Mouse (Mus musculus) erythroblast, embryonic 14.5 days (primary cell): ENCODE results near the gene Ubxn10.

Source experiments
- GATA1 ChIP-seq: IDR thresholded peaks from 2 replicates; pipeline ENCODE4 v1.6.1; 2012; ENCODE audit warnings: low read length, inconsistent platforms, mixed read lengths
- TAL1 ChIP-seq: IDR thresholded peaks from 3 replicates; pipeline ENCODE4 v1.6.1; 2012; ENCODE audit warnings: low read length, inconsistent platforms, mixed read lengths

DNA sequence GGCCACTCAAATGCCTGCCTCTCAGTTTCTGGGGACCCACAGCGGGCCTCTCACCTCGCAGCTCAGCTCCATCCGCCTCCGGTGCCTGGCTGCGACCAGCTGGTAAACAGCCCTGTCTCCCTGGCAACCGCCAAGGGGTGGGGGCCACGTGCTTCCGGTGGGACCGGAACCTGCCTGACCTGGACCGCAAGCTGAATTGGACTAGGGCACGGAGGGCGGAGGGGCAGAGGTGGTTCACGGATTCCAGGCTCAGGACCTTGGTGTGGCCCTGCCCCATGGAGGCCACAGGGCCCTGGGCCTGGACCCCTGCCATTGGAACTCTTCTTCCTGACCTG is 11.9 kb downstream of the Ubxn10 start:
- TF ChIP-seq GATA1 (no peak), TAL1 (no peak)
